Mouse (Mus musculus): ENCODE data around the gene Meis2.

Meis2 gene

DNA sequence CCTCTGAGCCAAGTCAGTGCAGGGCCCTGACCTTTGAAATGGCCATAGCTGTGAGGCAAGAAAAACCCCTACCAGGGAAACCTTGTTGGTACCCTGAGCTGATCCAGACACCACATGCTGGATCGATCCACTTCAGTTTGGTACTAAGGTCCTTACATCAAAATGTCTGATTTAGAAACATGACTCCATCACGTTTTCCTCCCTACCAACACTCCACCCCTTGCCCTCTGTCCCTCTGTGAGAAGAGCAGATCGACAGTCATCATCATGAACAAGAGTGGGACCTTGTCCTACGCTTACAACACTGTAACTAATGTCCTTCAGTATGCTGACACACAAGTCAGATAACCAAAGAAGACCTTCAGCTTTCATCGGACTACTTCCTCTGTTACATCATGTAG is 66.8 kb downstream of the Meis2 start:
- DNase-seq (ENCODE audit: low spot score): no peak

DNA sequence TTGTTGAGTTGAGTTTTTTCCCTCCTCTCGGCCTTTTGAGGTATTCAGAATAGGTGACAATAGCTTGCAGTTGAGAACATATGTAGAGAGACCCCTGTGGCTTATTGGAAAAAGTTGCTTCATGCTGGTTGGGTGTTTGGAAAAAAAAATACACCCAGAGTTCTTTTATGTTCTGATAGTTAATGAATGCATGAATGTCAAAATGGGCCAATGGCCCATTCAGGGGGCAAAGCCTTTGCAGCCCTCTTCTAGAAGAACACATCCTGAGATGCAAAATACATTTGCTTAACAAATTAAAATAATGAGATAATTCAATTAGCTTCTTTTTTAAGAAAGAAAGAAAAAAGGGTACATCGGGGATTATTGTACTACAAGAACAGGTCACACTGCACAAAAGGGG is 69.2 kb downstream of the Meis2 start:
- DNase-seq (ENCODE audit: low spot score): no peak

- no peak for DNase-seq (ENCODE audit: low spot score)
Measured at GRCm38 (mm10) chr2:115993877-115994276, 71.8 kb downstream of the Meis2 start.

GRCm38 (mm10) chr2:115989249-115989648 is 76.4 kb downstream of the Meis2 start:
- no peak for DNase-seq (ENCODE audit: low spot score)

DNA sequence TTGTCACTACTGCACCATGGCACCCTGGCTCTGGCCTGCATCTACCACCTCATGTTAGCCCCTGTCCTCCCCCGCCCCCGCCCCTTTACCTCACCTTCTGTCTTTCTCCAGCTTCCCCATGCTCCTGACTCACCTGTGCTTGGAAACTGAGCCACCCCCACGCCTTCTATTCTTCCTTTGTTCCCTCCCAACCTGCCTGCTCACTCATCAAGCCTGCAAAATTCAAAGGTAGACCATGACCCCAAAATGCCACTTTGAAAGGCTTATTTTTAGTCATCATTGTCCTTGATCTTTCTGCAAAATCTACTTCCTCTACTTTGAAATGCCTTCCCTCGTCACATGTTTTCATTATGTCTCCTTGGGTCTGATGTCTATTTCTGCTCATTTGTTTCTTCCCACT is 77.2 kb downstream of the Meis2 start:
- DNase-seq (ENCODE audit: low spot score): no peak

DNA sequence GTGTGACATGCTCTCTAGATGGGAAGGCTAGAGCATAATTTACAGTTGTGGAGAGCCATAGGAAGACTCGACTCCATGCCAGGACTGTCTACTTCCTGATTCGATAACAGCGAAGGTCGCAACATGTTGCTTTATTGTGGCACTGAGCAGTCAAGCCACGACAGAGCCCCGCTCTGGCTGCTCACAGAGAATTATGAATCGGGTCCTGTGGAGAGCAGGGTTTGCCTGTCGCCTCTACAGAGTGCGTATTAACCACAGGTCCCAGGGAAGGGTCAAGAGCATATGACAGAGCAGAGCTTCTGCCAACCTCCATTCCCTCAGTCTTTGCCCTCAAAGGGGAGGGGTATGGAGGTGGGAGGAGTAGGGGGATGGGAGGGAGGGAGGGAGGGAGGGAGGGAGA is 80.7 kb downstream of the Meis2 start:
- no peak for DNase-seq (ENCODE audit: low spot score)

DNA sequence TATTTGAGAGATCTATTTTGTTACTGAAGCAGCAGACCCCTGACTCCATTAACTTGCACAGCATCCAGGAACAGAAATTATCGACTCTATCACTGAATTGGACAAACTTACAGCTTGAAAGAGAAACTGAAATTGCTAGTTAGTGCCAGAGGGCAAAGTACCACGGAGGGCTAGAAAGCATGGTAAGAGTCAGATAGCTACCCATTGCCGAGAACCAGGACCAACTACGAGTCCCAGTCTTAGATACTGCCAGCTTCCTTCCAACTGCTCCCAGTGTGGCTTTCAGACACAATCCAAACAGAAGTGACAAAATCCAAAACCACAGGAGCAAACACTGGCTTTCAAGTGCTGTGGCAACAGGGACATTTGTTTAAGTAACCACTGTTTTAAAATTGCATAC is 81.2 kb downstream of the Meis2 start:
- no peak for DNase-seq (ENCODE audit: low spot score)

- DNase-seq (ENCODE audit: low spot score): no peak
Measured at GRCm38 (mm10) chr2:115980490-115980889, 85.1 kb downstream of the Meis2 start.

DNA sequence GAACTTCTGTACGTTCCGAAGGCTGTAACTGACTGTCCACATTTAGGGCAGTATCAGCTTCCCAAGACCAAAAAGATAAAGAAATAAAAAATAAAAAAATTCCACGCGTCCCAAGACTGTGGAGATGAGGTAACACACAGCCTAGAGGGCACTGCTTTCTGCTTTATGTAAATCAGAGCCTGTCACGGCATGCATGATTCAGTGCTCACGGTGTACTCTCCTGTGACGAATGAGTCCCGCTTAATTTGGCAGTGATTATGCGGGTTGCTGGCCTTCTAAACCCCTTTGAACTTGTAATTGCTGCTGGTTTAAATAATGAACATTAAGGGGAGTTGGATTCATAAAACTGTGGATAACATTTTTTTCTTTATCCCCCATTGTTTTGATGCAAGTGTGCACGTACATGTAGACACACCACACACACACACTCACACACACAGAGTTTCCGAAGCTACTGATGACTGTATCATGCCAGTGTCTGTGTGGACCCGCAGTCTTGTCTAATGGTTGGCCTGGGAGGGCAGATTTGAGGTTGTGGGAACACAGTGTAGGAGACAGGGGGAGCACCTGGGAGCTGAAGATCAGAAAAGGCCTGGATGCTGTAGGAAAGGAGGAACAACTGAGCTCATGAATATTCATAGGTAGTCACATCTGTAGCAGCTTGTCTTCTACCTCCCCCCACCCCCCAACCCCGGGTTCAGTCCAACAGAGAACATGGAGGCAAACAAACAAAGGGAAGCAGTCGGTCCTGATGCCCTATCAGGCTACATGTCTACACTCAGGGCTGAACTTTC is 85.8 kb downstream of the Meis2 start:
- DNase-seq (ENCODE audit: low spot score): no peak

DNA sequence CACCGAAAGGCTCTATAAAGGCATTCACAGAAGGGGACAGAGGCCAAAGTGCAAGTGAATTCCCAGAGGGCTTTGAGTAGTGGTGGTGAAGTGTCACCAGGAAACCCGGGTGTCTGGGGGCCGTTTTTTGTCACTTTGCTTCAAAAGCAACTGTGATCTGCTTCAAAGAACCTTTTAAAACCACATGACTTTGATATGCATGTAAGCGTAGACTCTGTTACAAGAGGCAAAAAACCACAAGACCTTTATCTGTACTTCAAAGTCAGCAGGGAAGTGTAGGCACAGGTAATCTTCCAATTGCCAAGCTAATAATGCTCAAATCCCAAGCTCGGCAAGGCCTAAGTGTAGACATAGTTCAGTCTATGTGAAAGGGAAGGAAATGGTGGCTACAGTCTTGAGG is 87.0 kb downstream of the Meis2 start:
- DNase-seq (ENCODE audit: low spot score): no peak

DNA sequence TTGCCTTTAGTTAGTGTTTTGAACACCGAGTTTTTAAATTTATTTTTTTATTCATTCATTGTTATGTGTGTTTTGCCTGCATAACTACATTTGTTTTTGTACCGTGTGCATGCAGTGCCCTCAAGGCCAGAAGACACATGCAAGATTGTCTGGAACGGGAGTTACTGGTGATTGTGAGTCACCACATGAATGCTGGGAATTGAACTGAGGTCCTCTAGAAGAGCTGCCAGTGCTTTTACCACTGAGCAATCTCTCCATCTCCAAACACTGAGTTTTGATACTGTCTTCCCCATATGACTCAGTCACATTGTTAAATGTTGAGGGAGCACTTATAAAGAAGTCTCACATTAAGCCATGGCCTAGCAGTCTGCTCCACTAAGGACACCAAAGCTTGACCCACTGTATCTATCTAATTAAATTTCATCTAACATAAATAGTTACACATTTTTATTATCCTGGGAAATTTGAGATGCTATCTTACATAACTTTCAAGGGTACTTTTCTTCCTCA is 94.3 kb downstream of the Meis2 start:
- no peak for DNase-seq (ENCODE audit: low spot score)

- DNase-seq (ENCODE audit: low spot score): no peak
Measured at GRCm38 (mm10) chr2:115970091-115970820, 95.4 kb downstream of the Meis2 start.

- no peak for DNase-seq (ENCODE audit: low spot score)
Measured at GRCm38 (mm10) chr2:115969201-115969600, 96.4 kb downstream of the Meis2 start.

- no peak for DNase-seq (ENCODE audit: low spot score)
Measured at GRCm38 (mm10) chr2:115964911-115965310, 100.7 kb downstream of the Meis2 start.

DNA sequence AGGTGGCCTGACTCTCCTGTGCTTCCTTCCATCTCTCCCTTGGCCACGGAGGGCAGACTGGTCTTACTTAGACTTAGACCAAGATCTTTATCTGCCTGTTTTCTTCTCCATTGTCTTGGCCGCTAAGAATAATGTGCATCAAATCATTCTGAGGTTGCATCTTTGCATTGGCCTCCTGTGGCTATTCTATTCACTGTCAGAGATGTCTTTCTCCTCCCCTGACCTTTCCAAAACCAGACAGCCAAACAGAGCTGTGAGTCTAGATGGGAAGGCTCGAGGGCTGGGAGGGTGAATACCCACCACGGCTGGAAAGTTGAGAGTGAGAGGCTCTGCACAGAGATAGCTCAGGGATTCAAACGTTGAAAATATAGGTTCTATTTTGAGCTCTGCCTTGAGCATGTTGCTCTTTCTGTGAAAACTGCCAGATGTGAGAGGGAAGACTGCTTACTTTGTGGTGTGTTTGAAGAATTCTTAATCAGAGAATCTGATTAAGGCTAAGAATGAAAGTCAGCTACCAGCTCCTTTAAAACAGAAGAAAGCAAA is 102.3 kb downstream of the Meis2 start:
- no peak for DNase-seq (ENCODE audit: low spot score)

- DNase-seq (ENCODE audit: low spot score): no peak
Measured at GRCm38 (mm10) chr2:115962728-115963127, 102.9 kb downstream of the Meis2 start.

DNA sequence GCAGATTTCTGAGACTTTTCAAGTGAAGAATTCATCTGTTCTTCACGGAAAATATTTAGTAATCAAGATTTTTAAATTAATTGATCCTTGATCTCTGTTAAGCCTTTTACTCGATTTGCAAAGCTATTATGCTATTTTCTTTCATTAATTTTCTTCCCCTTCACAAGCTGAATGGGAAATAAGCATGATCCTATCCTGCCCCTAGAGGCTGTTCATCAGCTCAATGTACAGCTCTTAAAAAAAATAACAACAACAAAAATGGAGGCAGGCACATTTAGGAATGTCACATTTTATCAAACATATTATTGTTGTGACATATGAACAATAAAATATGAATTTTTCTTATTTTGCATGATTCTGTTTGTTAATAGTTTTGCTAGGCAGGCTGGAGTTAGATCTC is 103.5 kb downstream of the Meis2 start:
- DNase-seq (ENCODE audit: low spot score): no peak

GRCm38 (mm10) chr2:115960615-115961014 is 105.0 kb downstream of the Meis2 start:
- no peak for DNase-seq (ENCODE audit: low spot score)

DNA sequence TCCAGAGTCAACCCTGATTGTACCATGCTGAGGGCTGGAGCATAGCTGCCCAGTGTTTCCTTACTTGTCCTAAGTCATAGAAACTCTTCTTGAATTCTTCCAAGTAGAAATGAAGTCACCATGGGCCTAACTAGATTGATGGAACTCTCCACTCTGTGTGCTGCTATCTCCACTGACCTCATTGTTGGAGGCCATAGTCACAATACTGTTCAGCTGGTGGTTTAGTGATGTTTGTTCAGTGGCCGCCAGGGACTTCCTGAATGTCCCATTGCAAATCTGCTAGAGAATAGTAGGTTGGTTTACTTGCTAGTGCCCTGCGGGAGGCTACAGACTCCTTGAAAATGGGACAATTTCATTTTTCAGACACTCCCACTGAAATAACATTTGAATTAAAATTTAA is 108.9 kb downstream of the Meis2 start:
- no peak for DNase-seq (ENCODE audit: low spot score)

- no peak for DNase-seq (ENCODE audit: low spot score)
Measured at GRCm38 (mm10) chr2:115950645-115951044, 115.0 kb downstream of the Meis2 start.

DNA sequence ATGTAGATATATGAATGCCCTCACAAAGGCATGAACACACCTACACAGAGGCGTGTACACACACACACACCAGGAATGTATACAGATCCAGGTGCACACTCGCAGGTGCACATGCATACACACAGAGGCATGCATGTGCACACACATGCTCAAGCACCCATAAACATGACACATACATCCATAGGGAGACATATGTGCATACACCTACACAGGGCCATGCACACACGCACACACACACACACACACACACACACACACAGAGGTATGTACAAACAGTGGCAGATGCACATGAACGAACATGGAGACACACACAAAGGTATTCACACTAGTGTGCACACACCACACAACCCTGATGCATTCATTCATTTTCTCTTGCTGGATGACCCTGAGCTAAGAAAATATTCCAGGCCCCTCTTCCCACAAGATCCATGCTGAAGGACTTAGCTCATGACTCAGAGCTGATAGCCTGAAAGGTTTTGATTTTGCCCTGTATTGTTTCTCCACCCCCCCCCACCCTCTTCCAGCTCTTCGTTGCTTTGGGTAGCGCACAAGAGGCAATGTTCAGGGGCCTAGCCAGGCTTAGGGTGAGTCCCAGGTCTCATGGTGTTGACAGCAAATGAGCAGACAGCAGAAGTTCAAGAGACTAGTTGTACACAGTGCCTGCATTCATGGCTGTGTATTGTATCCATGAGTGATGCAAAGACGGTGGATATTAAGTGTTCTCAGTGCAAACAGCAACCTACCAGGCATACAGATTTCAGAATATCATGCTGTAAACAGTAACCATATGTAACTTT is 116.8 kb downstream of the Meis2 start:
- DNase-seq (ENCODE audit: low spot score): no peak

DNA sequence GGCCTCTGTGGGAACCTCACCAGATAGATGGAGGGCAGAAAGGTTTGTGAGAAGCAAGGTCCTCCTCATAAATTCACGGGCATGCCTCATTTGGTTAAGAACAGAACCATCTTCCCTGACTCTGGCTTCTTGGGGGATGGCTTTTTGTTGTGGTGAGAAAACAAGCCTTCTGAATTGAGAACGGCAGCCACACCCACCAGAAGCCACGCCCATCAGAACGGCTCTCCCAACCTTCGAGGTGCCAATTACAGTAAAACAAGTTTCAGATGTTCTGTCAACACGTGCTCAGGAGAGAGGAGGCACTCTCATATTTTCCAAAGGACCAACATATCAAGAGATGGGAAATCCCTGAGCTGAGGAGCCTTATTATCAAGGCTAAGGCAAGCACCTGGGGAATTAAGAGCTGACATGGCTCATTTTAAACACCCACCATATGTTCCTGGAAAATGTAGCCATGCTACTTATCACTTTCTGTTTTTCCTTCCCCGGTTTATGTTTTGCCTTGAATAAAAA is 117.9 kb downstream of the Meis2 start:
- DNase-seq (ENCODE audit: low spot score): no peak
